Mouse (Mus musculus): ENCODE measurements at regions not wholly inside any gene's neighbourhood (a gene's known extent, or its start where the extent isn't known, plus 50 kb on each side); places are given as distances from the start of the nearest gene placed in this dataset.

DNA sequence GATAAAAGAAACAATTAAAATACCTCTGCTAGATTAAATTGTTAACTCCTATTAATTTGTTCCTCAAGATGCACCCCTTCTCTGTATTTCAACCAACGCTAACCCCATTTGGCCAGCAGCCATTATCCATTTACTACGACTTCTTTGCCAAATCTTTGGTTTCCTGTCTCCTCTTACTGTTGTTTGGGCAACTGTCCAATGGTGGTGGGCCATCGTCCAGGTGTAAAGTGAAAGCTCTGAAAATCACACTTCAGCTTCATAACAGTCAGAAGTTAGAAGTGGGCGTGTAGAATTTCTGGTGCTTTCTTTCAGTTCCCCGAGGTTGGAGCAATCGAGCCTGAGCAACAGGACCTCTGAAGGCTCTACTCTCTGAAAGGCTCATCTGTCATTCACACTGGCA, 66.8 kb upstream of the Zbtb20 start:
- no peak for DNase-seq

DNA sequence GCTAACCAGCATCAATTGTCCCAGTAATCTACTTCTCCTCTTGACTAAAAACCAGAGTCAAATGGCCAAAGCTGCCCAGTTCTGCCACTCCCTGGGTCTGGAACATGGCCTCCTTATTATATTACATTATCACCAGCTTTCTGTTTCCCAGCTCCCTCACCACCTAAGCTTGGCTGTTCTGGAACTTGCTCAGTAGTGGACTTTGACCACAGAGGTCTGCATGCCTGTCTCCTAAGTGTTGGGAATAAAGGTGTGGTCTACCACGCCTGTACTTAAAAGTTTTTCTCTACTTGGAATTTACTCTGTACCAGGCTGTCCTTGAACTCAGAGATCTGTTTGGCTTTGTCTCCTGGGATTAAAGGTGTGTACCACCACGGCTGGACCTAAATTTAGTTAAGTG, 68.1 kb upstream of the Zbtb20 start:
- DNase-seq: no peak

DNA sequence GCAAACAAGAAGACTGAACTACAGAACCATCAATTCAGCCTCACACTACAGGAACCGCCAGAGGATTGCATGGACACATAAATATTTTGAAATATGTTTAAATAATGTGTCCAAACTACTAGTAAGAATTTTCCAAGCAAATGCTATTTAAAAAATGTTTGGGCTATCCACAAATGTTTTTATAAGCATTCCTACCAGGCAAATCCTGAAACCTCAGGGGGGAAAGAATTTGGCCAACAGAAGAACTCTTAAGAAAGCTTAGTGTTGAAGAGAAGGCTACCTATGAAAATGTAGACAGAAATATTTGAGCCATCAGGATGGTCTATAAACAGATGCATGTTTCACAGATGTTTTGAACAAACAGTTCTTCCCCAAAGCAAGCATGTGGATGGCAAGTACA, 72.1 kb upstream of the Zbtb20 start:
- no peak for DNase-seq

DNA sequence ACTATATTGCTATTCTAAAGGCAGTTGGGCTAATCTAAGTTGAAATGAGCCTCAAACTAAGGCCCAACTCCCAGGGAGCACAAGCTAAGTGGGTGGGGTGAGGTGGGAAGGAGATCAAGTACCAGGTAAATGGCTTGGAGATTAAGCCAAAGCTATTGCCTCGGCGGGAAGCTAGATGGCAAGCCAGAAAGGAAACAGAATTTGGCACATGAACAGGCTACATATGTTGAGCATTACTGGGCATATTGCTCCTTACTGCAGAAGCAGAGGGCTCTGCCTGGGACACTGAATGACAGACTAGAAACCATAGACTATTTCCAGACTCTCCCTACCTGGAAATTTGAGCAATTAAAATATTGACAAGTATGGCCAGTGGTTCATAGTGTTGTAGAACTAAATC, 83.1 kb upstream of the Zbtb20 start:
- no peak for DNase-seq

GRCm38 (mm10) chr16:42784712-42785111, 91.0 kb upstream of the Zbtb20 start:
- peak; percentile 7 for DNase-seq

DNA sequence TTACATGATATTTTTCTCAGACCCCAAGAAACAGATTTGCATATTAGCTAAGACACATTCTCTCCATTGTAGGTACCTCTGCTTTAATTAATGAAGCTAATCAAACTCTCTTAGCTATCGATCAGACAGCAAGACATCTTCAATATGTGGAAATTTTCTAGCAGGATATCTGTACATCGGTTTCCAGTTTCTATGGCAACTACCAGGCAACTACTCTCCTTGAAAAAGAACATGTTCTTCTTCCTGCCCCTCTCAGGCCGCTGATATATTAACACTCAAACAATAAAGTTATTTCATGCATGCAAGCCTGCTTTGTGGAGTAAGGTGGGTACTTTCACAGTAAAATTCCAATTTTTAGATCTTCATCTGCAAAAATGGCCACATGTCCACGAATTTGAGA, 91.7 kb upstream of the Zbtb20 start:
- no peak for DNase-seq

- DNase-seq: peak; percentile 84
These were observed 93.5 kb upstream of the Zbtb20 start for GRCm38 (mm10) chr16:42782091-42782679.

GRCm38 (mm10) chr16:42781096-42782071, 94.3 kb upstream of the Zbtb20 start:
- DNase-seq: peak; percentile 86

GRCm38 (mm10) chr16:42779957-42780356, 95.7 kb upstream of the Zbtb20 start:
- no peak for DNase-seq

DNA sequence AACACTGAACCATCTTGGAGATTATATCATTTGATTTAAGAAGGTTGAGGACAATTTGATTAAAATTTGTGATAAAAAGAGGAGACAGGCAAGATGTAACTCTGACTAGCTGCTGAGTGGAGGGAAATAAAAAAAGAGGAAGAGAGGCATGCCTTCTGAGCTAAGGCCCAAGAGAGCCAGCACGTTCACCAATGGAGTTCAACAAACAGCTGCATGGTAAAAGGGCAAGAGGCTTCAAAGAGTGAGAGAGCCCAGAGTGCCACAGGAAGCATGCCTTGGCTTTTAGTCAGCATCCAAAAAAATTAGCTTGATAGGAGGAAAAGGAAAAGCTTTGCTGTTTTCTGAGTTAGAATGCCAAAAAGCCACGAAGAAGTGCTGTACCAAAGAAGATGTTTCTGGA, 103.0 kb upstream of the Zbtb20 start:
- DNase-seq: no peak

- no peak for DNase-seq
These were observed 105.5 kb upstream of the Zbtb20 start for GRCm38 (mm10) chr16:42770199-42770598.

DNA sequence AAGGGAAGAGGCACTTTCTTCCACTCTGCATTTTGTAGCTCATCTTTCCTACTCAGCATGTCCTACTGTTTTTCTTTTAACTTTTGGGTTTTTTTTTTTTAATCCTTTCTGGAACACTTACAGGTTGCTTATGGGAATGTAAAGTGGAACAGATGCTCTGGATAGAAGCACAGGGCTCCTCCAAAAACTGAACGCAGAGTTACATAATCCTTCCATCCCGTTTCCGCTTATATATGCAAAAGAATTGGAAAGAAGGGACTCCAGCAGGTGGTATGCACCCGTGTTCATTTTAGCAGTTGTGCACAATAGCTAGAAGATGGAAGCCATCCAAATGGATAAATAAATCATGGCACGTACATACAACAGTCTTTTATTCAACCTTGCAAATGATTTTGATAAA, 127.0 kb upstream of the Zbtb20 start:
- DNase-seq: no peak

DNA sequence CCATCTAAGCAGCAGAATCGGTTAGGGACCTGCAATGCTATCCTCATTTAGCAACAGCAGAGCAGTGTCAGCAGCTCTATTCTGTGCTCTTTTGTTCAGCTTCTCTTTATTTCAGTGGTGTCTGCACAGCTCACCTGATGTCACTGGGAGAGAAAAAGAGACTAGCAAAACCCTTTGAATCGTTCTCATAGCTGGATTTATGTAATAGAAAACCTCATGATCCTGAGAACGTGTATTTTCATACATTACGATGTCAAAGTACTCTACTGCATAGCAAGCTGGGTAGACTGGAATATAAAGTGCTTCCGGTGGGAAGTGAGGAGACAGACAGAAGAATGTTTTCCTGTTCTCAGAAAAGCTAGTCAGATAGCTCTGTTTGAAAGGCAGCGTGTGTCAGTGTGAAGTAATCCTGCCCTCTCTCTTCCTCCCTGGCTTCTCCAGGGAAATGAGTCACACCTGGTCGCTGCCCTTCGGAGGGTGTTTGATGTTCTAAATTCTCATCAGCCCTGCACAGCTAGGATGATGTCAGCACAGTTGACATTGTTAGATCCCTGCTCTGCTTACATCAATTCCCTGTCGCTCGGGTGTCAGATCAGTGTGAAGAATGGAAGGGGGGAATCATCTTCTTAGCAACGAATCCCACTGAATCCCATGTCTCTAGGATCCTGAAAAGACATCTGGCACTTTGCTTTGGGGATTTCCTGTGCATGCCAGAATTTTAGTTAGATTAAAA, 129.6 kb upstream of the Zbtb20 start:
- DNase-seq: peak; percentile 22

GRCm38 (mm10) chr16:42743538-42743937, 132.1 kb upstream of the Zbtb20 start:
- no peak for DNase-seq

DNA sequence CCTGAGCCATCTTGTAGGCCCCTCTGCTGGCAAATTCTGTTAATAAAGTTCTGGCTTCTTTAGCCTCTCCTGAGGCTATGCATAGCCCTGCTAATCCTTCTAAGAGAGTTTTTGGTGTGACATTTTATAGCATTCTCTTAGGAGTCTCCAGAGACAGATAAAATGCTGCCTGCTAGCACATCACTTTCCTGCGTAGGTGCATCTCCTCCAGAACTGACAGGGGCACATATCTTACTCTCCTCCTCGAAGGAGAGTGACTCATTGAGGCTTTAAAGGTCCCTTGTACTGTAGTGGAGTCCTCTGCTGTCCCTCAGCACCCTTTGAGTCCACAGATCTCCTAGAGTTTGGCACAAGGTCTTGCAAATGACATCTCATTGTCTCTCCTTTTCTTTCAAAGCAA, 132.6 kb upstream of the Zbtb20 start:
- DNase-seq: no peak

DNA sequence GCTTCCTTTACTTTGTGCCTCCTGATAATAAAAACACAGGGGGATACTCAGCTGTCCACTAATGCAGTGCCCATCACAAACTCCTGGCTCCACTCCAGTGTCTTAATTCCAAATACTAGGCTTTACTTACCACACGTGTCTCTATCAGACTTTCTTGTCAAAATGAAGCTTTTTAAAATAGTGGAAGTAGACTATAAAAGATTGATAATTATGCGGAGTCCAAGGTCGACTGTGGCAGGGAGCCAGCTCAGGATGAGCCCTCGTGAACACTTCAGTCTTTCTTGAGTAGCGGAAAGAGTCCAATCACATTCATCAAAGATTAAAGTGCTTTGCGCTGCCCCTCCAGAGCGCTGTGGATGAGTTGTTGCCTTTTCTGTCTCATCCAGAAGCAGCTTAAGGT, 147.9 kb upstream of the Zbtb20 start:
- DNase-seq: no peak

DNA sequence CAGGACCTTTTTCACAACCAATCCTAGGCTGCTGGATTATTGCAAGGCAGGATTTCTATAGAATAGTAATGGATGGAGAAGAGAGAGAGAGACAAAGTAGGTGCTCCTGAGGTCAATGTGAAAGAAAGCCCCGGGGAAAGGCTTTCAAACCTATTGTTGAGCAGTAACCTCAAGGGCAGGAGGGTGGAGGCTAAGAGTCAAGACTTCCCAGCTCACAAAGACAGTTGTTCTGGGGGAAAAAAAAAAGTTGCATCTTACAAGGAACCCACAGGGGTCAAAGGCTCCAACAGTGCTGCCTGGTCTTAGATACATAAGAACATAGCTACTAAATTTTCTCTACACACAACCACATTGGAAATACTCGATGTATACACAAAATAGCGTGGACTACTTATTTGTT, 155.8 kb upstream of the Zbtb20 start:
- no peak for DNase-seq

DNA sequence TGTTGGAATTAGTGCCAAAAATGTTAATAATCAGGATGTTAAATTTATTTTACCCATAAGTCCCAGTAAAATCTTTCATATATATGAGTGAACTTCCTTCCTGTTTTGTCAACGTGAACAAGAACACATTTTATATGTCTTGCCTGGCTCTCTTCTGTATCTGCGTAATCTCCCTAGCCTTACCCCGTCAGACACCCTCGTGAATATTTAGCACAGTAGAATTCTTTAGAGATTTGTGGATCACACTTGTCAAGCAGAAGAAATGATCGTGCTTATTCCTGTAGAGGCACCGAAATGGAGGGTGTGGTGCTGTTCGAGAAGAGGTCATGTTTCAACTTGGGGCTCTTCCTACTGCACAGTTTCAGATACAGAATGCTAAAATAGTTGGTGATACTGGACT, 157.2 kb upstream of the Zbtb20 start:
- DNase-seq: no peak

DNA sequence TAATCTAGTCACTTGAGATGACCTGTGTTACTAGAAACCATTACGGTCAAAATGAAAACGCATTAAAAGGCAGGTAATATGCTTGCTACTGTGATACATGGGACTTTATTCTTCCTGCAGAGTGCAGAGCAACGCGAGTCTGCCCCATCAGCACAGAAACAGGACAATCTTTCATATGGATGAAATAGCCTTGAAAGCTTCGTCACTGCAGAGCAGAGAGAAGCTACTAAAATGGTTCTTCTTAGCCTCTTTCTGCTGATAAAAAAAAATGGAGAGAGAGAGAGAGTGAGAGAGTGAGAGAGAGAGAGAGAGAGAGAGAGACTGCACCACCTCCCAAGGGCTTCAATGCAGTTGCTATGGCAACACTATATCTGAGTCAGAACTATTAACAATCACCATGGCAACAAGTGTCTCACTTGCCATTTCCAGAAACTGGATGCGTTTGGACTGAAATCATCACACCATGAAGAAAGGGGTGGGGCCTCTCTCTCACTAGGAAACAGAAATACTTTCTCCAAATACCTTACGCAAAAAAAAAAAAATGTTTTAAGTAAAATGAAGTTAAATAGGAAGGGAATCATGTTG, 157.8 kb upstream of the Zbtb20 start:
- DNase-seq: peak; percentile 81

GRCm38 (mm10) chr16:42717075-42717827, 158.4 kb upstream of the Zbtb20 start:
- DNase-seq: peak; percentile 17

GRCm38 (mm10) chr16:42702676-42703075, 173.0 kb upstream of the Zbtb20 start:
- peak; percentile 48 for DNase-seq

- DNase-seq: no peak
These were observed 194.5 kb upstream of the Zbtb20 start for GRCm38 (mm10) chr16:42681196-42681595.

GRCm38 (mm10) chr16:42677211-42677610, 198.5 kb upstream of the Zbtb20 start:
- no peak for DNase-seq

All from embryo, embryonic 11 days (tissue).